Mouse (Mus musculus) CD8-positive naive resting alpha-beta T cell, adult 2 months (primary cell): Measurements from ENCODE around the gene Olfr476.
"Not testable (repeated sequence)": the region's sequence is repeated elsewhere in the genome, so short reads cannot be mapped to it uniquely, and the experiment has no call there.

Source experiments
- DNase-seq, 2 experiments: peaks; one replicate each; pipeline ENCODE4 v3.0.0; 2022; ENCODE audit warnings: low read depth in 2 of 2, low spot score in 2 of 2

Olfr476 gene

GRCm38 (mm10) chr7:107964503-107964902, at the start of gene Olfr476:
Gene Olfr476, plus strand, starts transcription at chr7:107964803.
- no peak for DNase-seq

GRCm38 (mm10) chr7:107930146-107930545, 34.5 kb upstream of the Olfr476 start, which contains the start of gene Olfr473:
Gene Olfr473, plus strand, starts transcription at chr7:107930446.
- no peak for DNase-seq

GRCm38 (mm10) chr7:107952539-107952938, 12.1 kb upstream of the Olfr476 start:
- not testable (repeated sequence) for DNase-seq

GRCm38 (mm10) chr7:107954343-107954742, 10.3 kb upstream of the Olfr476 start, which contains the start of gene Olfr474:
Gene Olfr474, plus strand, starts transcription at chr7:107954643.
- no peak for DNase-seq

GRCm38 (mm10) chr7:107986393-107986792, 21.8 kb downstream of the Olfr476 start, which contains the start of gene Olfr477:
Gene Olfr477, plus strand, starts transcription at chr7:107986693.
- DNase-seq: no peak

- not testable (repeated sequence) for DNase-seq
Observed at GRCm38 (mm10) chr7:108014256-108014655, 49.7 kb downstream of the Olfr476 start.
